Mouse (Mus musculus): ENCODE results near the gene Rbm19.
"Not testable (repeated sequence)": the region's sequence is repeated elsewhere in the genome, so short reads cannot be mapped to it uniquely, and the experiment has no call there.

The Rbm19 gene

GRCm38 (mm10) chr5:120116261-120117050 lies at the start of gene Rbm19:
Gene Rbm19, plus strand, starts transcription at chr5:120116465.
- in situ Hi-C loops (cut with MboI) = no loop called here

- in situ Hi-C loops (cut with MboI) = no loop called here
Observed at GRCm38 (mm10) chr5:120067266-120067665, 49.0 kb upstream of the Rbm19 start.

- in situ Hi-C loops (cut with MboI) = no loop called here
Observed at GRCm38 (mm10) chr5:120074101-120074500, 42.2 kb upstream of the Rbm19 start.

- in situ Hi-C loops (cut with MboI) = loop anchor here (25.0 kb wide), 1 partner anchor 343 kb away; no protein-coding TSS in a partner anchor
Observed at GRCm38 (mm10) chr5:120080027-120080426, 36.2 kb upstream of the Rbm19 start.

GRCm38 (mm10) chr5:120080468-120080867 lies 35.8 kb upstream of the Rbm19 start:
- in situ Hi-C loops (cut with MboI) = loop anchor here (25.0 kb wide), 1 partner anchor 343 kb away; no protein-coding TSS in a partner anchor

GRCm38 (mm10) chr5:120088561-120088960 lies 27.7 kb upstream of the Rbm19 start:
- in situ Hi-C loops (cut with MboI) = loop anchor here (25.0 kb wide), 1 partner anchor 351 kb away; no protein-coding TSS in a partner anchor

- in situ Hi-C loops (cut with MboI) = loop anchor here (25.0 kb wide), 1 partner anchor 357 kb away; no protein-coding TSS in a partner anchor
Observed at GRCm38 (mm10) chr5:120094602-120095001, 21.7 kb upstream of the Rbm19 start.

GRCm38 (mm10) chr5:120097042-120097441 lies 19.2 kb upstream of the Rbm19 start:
- in situ Hi-C loops (cut with MboI) = loop anchor here (25.0 kb wide), 1 partner anchor 360 kb away; no protein-coding TSS in a partner anchor

- in situ Hi-C loops (cut with MboI) = no loop called here
Observed at GRCm38 (mm10) chr5:120100814-120101213, 15.5 kb upstream of the Rbm19 start.

GRCm38 (mm10) chr5:120102097-120102496 lies 14.2 kb upstream of the Rbm19 start:
- in situ Hi-C loops (cut with MboI) = no loop called here

GRCm38 (mm10) chr5:120102732-120103131 lies 13.5 kb upstream of the Rbm19 start:
- in situ Hi-C loops (cut with MboI) = no loop called here

GRCm38 (mm10) chr5:120103458-120103857 lies 12.8 kb upstream of the Rbm19 start:
- in situ Hi-C loops (cut with MboI) = no loop called here

- in situ Hi-C loops (cut with MboI) = no loop called here
Observed at GRCm38 (mm10) chr5:120106424-120107073, 9.7 kb upstream of the Rbm19 start.

GRCm38 (mm10) chr5:120114361-120114760 lies 1.9 kb upstream of the Rbm19 start:
- in situ Hi-C loops (cut with MboI) = no loop called here

GRCm38 (mm10) chr5:120117161-120117560 lies 896 bp downstream of the Rbm19 start:
- in situ Hi-C loops (cut with MboI) = not testable (repeated sequence)

- in situ Hi-C loops (cut with MboI) = no loop called here
Observed at GRCm38 (mm10) chr5:120124881-120125690, 8.8 kb downstream of the Rbm19 start.

- in situ Hi-C loops (cut with MboI) = no loop called here
Observed at GRCm38 (mm10) chr5:120127641-120128040, 11.4 kb downstream of the Rbm19 start.

GRCm38 (mm10) chr5:120128511-120128910 lies 12.2 kb downstream of the Rbm19 start:
- in situ Hi-C loops (cut with MboI) = no loop called here

- in situ Hi-C loops (cut with MboI) = no loop called here
Observed at GRCm38 (mm10) chr5:120129070-120129469, 12.8 kb downstream of the Rbm19 start.

- in situ Hi-C loops (cut with MboI) = no loop called here
Observed at GRCm38 (mm10) chr5:120129761-120130160, 13.5 kb downstream of the Rbm19 start.

GRCm38 (mm10) chr5:120130163-120130562 lies 13.9 kb downstream of the Rbm19 start:
- in situ Hi-C loops (cut with MboI) = no loop called here

- in situ Hi-C loops (cut with MboI) = no loop called here
Observed at GRCm38 (mm10) chr5:120131600-120131999, 15.3 kb downstream of the Rbm19 start.

Measured in mature B cell (primary cell).